Mouse (Mus musculus) limb, embryonic 11.5 days (tissue): Measurements from ENCODE around the gene Hnrnpul1. TPM values are rescaled to one million over a fixed set of nuclear protein-coding genes. Genes with fewer than 3 reads are reported as not detected.
"Not testable (repeated sequence)": the region's sequence is repeated elsewhere in the genome, so short reads cannot be mapped to it uniquely, and the experiment has no call there.

ENCODE experiments used
- ATAC-seq: fragments of 200-750 bp; cut with Nextera tagmentation; 2 replicates; pipeline ENCODE4 v1.8.0; 2017; ENCODE audit warnings: low read depth; ENCODE audit not compliant: insufficient number of reproducible peaks, low FRiP score, low TSS enrichment
- DNase-seq: peaks from one replicate; pipeline ENCODE4 v3.0.0-alpha.2; 2015; ENCODE audit warnings: low spot score
- H3K27ac ChIP-seq: fragments of 300-500 bp; sonication (generic); replicated peaks from 2 replicates; pipeline ENCODE4 v1.5.1; 2014; ENCODE audit warnings: low read depth, mild to moderate bottlenecking, low read length
- H3K27me3 ChIP-seq: fragments of 300-500 bp; sonication (generic); 2 replicates; pipeline ENCODE4 v1.6.1; 2014; ENCODE audit warnings: mild to moderate bottlenecking, low read length, mixed read lengths; ENCODE audit not compliant: control insufficient read depth, insufficient read depth
- H3K36me3 ChIP-seq: fragments of 300-500 bp; sonication (generic); 2 replicates; pipeline ENCODE4 v1.6.1; 2014; ENCODE audit warnings: mild to moderate bottlenecking, low read length, moderate library complexity, mixed read lengths; ENCODE audit not compliant: control insufficient read depth, insufficient read depth
- H3K4me1 ChIP-seq: fragments of 300-500 bp; sonication (generic); 2 replicates; pipeline ENCODE4 v1.6.1; 2014; ENCODE audit warnings: low read length, mixed read lengths; ENCODE audit not compliant: control insufficient read depth, insufficient read depth
- H3K4me2 ChIP-seq: fragments of 300-500 bp; sonication (generic); 2 replicates; pipeline ENCODE4 v1.6.1; 2014; ENCODE audit warnings: low read depth, mild to moderate bottlenecking, moderate library complexity; ENCODE audit not compliant: severe bottlenecking
- H3K4me3 ChIP-seq: fragments of 300-500 bp; sonication (generic); 2 replicates; pipeline ENCODE4 v1.5.1; 2014; ENCODE audit warnings: low read depth, low read length
- H3K9ac ChIP-seq: fragments of 300-500 bp; sonication (generic); 2 replicates; pipeline ENCODE4 v1.6.1; 2014; ENCODE audit warnings: mild to moderate bottlenecking, low read length
- H3K9me3 ChIP-seq: fragments of 300-500 bp; sonication (generic); 2 replicates; pipeline ENCODE4 v1.6.1; 2016; ENCODE audit warnings: low read length; ENCODE audit not compliant: control insufficient read depth
- WGBS: fragments of 180-500 bp; shearing (Covaris S2); extraction: QIAGEN DNeasy Blood & Tissue Kit; methylation state at CpG from one replicate; pipeline ENCODE4 v1.1.7; 2014; 5-methylcytosine and 5-hydroxymethylcytosine counted together
- polyA plus RNA-seq: library from polyadenylated mRNA; unstranded; fragments of >200 nt; fragmentation: Nextera tagmentation; extraction: Ambion mirVana; gene quantifications from 2 replicates; pipeline ENCODE4 v1.2.1, GENCODE M21; 2014

Hnrnpul1 gene
- polyA plus RNA-seq, 1 experiment from 2014 or later = 82.9 TPM

DNA sequence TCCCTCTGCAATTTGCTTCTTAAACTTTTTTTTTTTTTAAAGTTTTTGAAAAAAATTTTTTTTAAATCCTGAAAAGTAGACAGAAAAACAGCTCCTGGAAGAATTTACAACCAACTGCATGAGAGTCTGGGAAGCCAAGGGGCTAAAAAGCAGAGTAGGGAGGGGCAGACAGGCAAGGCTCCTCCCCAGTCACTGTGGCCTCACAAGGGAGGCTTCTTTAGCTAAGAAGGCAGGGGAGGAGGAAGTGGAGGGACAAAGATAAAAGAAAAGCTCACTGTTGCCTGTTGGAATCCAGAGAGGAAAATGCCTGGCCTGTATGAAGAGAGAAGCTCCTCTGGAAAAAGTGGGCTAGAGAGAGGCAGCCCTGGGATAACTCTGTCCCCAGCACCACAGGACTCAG, 32.8 kb downstream of the Hnrnpul1 start:
- not testable (repeated sequence) for DNase-seq, H3K27ac ChIP-seq, H3K9me3 ChIP-seq, H3K4me3 ChIP-seq, H3K4me2 ChIP-seq, H3K27me3 ChIP-seq, H3K4me1 ChIP-seq, ATAC-seq, H3K9ac ChIP-seq
- peaks cover 43% of the 10 kb centered on the region for H3K36me3 ChIP-seq

GRCm38 (mm10) chr7:25720760-25721159, 33.8 kb downstream of the Hnrnpul1 start:
- 87% methylated on average over 5 of the region's 5 CpGs for WGBS
- no peak overlapping the region for H3K27ac ChIP-seq
- 0 out of 2 replicates have a peak, but pooled peaks cover 3% of the 10 kb centered on the region for H3K4me1 ChIP-seq
- peaks cover 38% of the 10 kb centered on the region for H3K36me3 ChIP-seq
- ATAC-seq (no peak), DNase-seq (no peak)
- H3K27me3 ChIP-seq = no peaks in the 10 kb centered on the region
- no peak overlapping the region for H3K4me2 ChIP-seq
- no peak overlapping the region for H3K9ac ChIP-seq
- H3K9me3 ChIP-seq = no peaks in the 10 kb centered on the region
- H3K4me3 ChIP-seq = no peak overlapping the region

DNA sequence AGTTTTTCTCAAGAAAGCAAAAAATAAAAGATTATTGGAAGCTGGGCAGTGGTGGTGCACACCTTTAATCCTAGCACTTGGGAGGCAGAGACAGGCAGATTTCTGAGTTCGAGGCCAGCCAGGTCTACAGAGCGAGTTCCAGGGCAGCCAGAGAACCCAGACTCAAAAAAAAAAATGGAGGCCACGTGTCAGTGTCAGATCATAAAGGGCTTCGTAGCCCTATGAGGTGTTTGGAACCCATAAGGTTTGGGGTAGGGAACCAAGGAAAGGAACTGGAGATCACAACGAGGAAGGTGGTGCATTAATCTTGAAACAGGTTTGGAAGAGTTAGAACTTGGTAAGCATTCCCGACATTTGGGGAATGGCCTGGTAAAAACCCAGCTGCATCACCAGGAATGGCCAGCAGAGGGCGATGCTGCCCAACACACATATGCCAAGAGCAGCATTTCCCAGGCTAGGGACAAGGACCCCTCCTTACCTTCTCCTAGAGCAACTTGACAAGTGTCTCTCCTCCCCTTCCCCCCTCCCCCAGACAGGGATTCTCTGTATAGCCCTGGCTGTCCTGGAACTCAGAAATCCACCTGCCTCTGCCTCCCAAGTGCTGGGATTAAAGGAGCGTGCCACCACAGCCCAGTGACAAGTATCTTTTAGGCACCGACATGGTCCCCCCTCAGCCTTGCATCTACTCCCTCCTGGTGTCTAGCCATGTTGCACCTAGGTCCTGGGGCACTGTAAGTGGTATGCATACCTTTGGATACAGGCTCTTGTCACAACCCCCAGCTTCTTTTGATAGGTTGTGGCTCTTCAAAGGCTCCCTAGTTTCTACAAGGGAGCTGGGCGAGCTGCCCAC, 34.6 kb downstream of the Hnrnpul1 start:
- ATAC-seq = 0 out of 2 replicates have a peak, but pooled peaks have one; percentile 31

DNA sequence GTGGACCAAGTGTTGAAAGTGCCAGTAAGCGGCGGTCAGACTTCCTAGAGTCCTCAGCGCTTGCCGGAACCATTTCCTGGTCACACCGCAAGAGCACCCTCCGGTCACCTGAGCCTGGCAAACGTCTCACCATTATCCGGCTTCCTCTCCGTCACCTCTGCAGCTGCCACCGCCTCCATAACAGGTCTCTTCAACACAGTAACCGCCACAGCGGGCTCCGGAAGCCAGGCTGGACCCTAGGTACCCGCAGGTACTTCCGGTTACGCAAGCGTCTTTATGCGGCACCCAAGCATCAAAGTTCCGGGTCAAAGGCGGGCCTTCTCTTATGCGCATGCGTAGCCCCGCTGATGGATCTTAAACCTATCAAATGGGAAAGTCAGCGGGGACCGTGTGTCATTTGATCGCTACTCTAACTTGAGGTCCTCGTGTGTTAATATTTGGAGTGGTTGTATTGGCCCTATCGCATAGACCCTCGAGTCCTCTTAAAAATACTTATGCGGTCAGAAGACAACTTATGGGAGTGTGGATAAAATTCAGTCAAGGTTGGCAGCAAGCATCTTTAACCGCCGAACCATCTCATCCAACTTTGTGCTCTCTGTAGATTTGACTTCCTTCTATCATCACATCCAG, 35.7 kb downstream of the Hnrnpul1 start, which contains the start of gene Ccdc97:
Gene Ccdc97, minus strand, starts transcription at position 301 of the 630 bp plus-strand sequence.
- WGBS = 5% methylated on average over 32 of the region's 32 CpGs
- peak within 1 kb of the TSS; percentile 74 for H3K4me2 ChIP-seq
- H3K27ac ChIP-seq = 0 out of 2 replicates have a peak within 1 kb of the TSS, but pooled peaks have one; percentile 47
- H3K27me3 ChIP-seq = no peaks in the 10 kb centered on the region
- no peaks in the 10 kb centered on the region for H3K9me3 ChIP-seq
- peak within 1 kb of the TSS; percentile 72 for H3K4me3 ChIP-seq
- H3K4me1 ChIP-seq = 0 out of 2 replicates have a peak, but pooled peaks cover 3% of the 10 kb centered on the region
- DNase-seq (peak; percentile 91), ATAC-seq (peak; percentile 79)
- peaks cover 35% of the 10 kb centered on the region for H3K36me3 ChIP-seq
- H3K9ac ChIP-seq = peak within 1 kb of the TSS; percentile 74

More for the DNA sequence above, 34.6 kb downstream of the Hnrnpul1 start:
- peak; percentile 91 for DNase-seq
- Histone ChIP-seq H3K4me2 (no peak overlapping the region), H3K4me3 (no peak overlapping the region), H3K36me3 (peaks cover 37% of the 10 kb centered on the region), H3K27me3 (no peaks in the 10 kb centered on the region), H3K9me3 (no peaks in the 10 kb centered on the region), H3K9ac (no peak overlapping the region), H3K27ac (no peak overlapping the region), H3K4me1 (0 out of 2 replicates have a peak, but pooled peaks cover 3% of the 10 kb centered on the region)
- WGBS = 61% methylated on average over 10 of the region's 10 CpGs

DNA sequence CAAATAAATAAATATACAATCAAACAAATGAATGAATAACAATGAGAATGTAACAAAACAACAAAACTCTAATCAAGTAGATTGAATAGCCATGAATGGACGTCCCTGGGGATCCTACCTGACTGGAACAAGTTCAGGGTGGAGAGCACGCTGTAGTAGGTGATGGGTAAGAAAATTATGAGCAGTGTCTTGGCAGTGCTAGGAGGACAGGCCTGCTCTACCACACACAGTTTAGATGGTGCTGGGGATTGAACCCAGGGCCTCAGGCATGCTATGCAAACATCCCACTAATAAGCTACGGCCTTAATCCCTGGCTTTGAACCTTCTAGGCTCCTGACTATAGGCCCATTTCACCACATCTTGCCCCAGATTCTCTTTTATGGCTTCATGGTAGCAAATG, 37.1 kb downstream of the Hnrnpul1 start:
- Histone ChIP-seq H3K27ac (no peak overlapping the region), H3K36me3 (peaks cover 29% of the 10 kb centered on the region), H3K27me3 (no peaks in the 10 kb centered on the region), H3K4me1 (0 out of 2 replicates have a peak, but pooled peaks cover 6% of the 10 kb centered on the region), H3K9me3 (no peaks in the 10 kb centered on the region), H3K4me2 (peak overlapping the region; percentile 74; the same call in 1 of the 2 replicates), H3K4me3 (no peak overlapping the region), H3K9ac (no peak overlapping the region)
- WGBS = 89% methylated on average over 3 of the region's 3 CpGs
- ATAC-seq = no peak
- no peak for DNase-seq

DNA sequence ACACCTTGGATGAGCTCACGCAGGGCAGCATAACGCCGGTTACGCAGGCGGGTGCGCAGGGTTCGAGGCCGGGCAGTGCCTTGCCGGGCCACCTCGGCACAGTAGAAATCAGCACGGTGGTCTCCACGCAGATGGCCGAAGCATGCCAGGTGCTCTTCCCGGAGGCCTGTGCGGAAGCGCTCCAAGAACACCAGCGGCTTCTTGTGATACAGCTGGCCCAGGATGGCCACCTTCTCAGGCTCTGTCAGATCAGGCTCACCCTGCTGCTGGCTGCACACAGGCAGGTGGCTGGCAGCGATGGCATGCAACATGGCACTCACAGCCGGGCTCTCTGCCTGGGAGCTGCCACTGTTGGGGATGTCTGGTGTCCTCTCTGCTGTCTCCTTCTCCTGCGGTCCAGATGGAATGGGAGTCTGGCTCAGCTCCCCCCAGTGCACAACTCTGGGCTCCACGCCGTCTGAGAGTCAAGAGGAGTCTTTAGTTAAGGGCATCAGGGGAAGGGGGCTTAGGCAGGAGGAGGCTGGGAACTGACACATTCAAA, 38.8 kb downstream of the Hnrnpul1 start:
- no peak overlapping the region for H3K9ac ChIP-seq
- no peak for ATAC-seq

GRCm38 (mm10) chr7:25714581-25714980, 40.0 kb downstream of the Hnrnpul1 start:
- H3K27me3 ChIP-seq = no peaks in the 10 kb centered on the region
- H3K36me3 ChIP-seq = peaks cover 21% of the 10 kb centered on the region
- no peak overlapping the region for H3K27ac ChIP-seq
- H3K9ac ChIP-seq = no peak overlapping the region
- H3K4me1 ChIP-seq = peaks cover 32% of the 10 kb centered on the region
- ATAC-seq (no peak), DNase-seq (no peak)
- H3K4me2 ChIP-seq = no peak overlapping the region
- H3K4me3 ChIP-seq = no peak overlapping the region
- no peaks in the 10 kb centered on the region for H3K9me3 ChIP-seq
- WGBS = 93% methylated on average over 8 of the region's 8 CpGs

More for the DNA sequence above, 38.8 kb downstream of the Hnrnpul1 start:
- Histone ChIP-seq H3K36me3 (peaks cover 24% of the 10 kb centered on the region), H3K27ac (no peak overlapping the region), H3K9me3 (no peaks in the 10 kb centered on the region), H3K4me1 (peaks cover 22% of the 10 kb centered on the region), H3K27me3 (no peaks in the 10 kb centered on the region), H3K4me2 (no peak overlapping the region), H3K4me3 (no peak overlapping the region)
- WGBS = 95% methylated on average over 22 of the region's 22 CpGs
- no peak for DNase-seq

DNA sequence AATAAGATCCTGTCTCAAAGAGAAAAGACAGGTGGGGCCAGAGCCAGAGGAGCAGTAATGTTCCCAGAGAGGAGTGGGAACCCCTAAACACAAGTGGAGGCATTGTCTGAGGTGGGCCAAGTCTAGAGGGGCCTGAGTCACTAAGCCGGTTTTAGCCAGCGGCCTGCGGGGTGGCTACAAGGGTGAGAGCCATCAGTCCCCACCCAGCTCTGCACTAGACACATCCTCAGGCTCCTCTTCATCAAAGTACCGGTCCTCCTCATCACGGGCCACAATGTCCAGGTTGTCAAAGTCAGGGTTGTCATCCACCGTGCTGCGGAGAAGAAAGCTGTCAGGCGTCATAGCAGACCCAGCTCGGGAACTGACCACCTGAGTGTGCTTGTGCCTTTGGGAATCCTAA, 41.8 kb downstream of the Hnrnpul1 start:
- peaks cover 39% of the 10 kb centered on the region for H3K4me1 ChIP-seq
- no peak for ATAC-seq
- H3K9ac ChIP-seq = no peak overlapping the region
- no peak overlapping the region for H3K27ac ChIP-seq
- H3K4me3 ChIP-seq = no peak overlapping the region
- no peaks in the 10 kb centered on the region for H3K9me3 ChIP-seq
- H3K27me3 ChIP-seq = no peaks in the 10 kb centered on the region
- peaks cover 21% of the 10 kb centered on the region for H3K36me3 ChIP-seq
- no peak overlapping the region for H3K4me2 ChIP-seq
- WGBS = 84% methylated on average over 9 of the region's 9 CpGs
- no peak for DNase-seq
